Mouse (Mus musculus) erythroblast, adult 5-6 weeks (primary cell): ENCODE results near the gene Gm21103. TPM values are rescaled to one million over a fixed set of nuclear protein-coding genes. Genes with fewer than 3 reads are reported as not detected.
"Not testable (repeated sequence)": the region's sequence is repeated elsewhere in the genome, so short reads cannot be mapped to it uniquely, and the experiment has no call there.

ENCODE experiments used
- ATAC-seq: replicated peaks from 2 replicates; pipeline ENCODE4 v1.8.0; 2016; ENCODE audit warnings: moderate number of reproducible peaks, mild to moderate bottlenecking, moderate TSS enrichment, inconsistent platforms; ENCODE audit not compliant: poor library complexity, low FRiP score, severe bottlenecking
- total RNA-seq, 2 experiments: library from RNA; stranded (forward) in 1 of 2; stranded (reverse) in 1 of 2; fragments of 150-400 nt in 1 of 2; fragments of 200-764, 138-1000 nt in 1 of 2; gene quantifications; 2 replicates each; pipeline versions ENCODE4 v1.2.3 to v1.2.4; 2015 to 2017; ENCODE audit warnings: low replicate concordance in 2 of 2

Gm21103 gene
- total RNA-seq (2015; ENCODE audit: low replicate concordance) (not detected in 2 replicates), total RNA-seq (2017; ENCODE audit: low replicate concordance) (not detected in 2 replicates)

DNA sequence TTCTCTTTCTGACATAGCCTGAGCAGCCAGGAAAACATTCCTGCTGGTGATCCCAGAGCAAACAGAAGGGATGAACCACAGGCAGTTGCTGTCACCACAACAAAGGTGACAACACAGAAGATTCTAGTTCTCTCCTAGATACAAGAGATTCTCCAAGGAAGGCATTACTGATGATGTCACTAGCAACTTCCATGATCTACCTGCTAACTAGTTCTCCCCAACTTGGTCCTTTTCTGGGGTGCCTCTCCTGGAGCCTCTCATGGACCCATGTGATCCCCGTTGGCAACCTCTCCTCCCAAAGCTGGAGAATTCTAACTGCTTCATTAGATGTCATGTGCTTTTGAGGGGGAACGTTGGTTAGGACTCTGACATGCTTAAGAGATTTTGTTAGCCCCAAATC lies at the start of gene Gm21103:
TSS of gene Gm21103 (minus strand) at position 101 of the 400 bp plus-strand sequence.
- not testable (repeated sequence) for ATAC-seq

DNA sequence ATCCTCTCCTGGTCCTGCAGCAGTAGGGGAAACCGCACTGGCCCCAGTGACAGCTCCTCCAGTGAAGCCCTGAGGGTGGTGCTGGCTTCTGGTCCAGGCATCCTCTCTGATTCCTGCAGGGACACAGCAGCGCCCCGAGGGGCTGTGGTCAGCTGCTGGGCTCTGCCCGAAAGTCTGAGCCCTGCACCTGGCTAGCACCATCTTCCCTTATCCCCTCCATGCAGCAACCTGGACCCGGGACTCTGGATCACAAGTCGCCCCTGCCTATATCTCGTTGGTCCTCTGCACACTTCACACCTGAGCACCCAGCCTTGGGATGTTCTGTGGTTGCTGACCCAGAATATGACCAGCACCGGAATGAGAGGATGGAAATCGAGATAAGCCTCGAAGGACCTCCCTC lies 38.9 kb upstream of the Gm21103 start, which contains the start of gene Gm3618:
TSS of gene Gm3618 (minus strand) at position 101 of the 400 bp plus-strand sequence.
- ATAC-seq = not testable (repeated sequence)

DNA sequence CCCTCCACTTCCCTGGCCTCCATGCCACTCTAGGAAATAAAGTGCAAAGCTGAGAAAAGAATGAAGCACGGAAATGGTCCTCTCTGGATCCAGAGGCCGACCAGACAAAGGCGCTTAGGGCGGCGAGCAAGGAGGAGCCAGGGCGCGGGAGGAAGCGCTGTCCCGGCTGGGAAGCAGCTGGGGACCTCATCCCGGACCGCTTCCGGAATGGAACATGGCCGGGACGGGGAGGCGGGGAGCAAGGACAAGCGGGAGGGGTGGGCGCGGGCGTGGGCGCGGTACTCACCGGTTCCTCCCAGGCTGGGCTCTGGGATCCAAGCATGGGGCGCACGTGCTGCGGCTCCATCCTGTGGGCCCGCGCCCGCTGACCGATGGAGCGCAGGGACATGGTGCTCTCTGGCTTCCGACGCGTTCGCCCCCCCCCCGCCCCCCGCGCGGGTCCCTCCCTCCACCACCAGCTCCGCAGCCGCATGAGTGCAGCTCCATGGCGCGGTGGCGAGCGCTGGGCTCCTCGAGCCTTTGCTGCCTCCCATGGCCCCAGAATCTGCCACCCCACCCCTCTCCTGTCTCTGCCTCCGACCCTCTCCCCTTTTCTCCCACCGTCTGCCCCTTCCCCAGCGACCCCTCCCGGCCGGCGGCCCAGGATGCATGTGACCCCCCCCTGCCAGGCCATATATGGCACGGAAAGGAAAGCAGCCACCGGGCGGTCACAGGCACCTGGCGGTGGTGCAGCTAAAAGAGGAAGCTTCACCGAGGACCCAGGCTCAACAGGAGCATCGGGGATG lies 17.5 kb downstream of the Gm21103 start, which contains the start of gene Gm3411:
TSS of gene Gm3411 (minus strand) at position 320 of the 785 bp plus-strand sequence.
- ATAC-seq = not testable (repeated sequence)

Other genes with a start within 250 kb of the Gm21103 start
- not detected in 2 replicates for gene Gm6337, start 246.6 kb downstream of the Gm21103 start, total RNA-seq (2015; ENCODE audit: low replicate concordance)
- not detected in 2 replicates for gene Gm6337, start 246.6 kb downstream of the Gm21103 start, total RNA-seq (2017; ENCODE audit: low replicate concordance)
- not detected in 2 replicates for gene Gm8206, start 210.9 kb downstream of the Gm21103 start, total RNA-seq (2015; ENCODE audit: low replicate concordance)
- gene Gm8206, start 210.9 kb downstream of the Gm21103 start, total RNA-seq (2017; ENCODE audit: low replicate concordance) = not detected in 2 replicates
- gene Gm3468, start 196.2 kb downstream of the Gm21103 start, total RNA-seq (2015; ENCODE audit: low replicate concordance) = not detected in 2 replicates
- gene Gm3468, start 196.2 kb downstream of the Gm21103 start, total RNA-seq (2017; ENCODE audit: low replicate concordance) = not detected in 2 replicates
- gene Gm3476, start 179.0 kb downstream of the Gm21103 start, total RNA-seq (2015; ENCODE audit: low replicate concordance) = not detected in 2 replicates
- 0.60 TPM in 1 of 2 replicates, not detected in the other for gene Gm3476, start 179.0 kb downstream of the Gm21103 start, total RNA-seq (2017; ENCODE audit: low replicate concordance)
- not detected in 2 replicates for gene Gm21560, start 85.6 kb downstream of the Gm21103 start, total RNA-seq (2015; ENCODE audit: low replicate concordance)
- gene Gm21560, start 85.6 kb downstream of the Gm21103 start, total RNA-seq (2017; ENCODE audit: low replicate concordance) = not detected in 2 replicates
- not detected in 2 replicates for gene Gm3411, start 17.6 kb downstream of the Gm21103 start, total RNA-seq (2015; ENCODE audit: low replicate concordance)
- gene Gm3411, start 17.6 kb downstream of the Gm21103 start, total RNA-seq (2017; ENCODE audit: low replicate concordance) = not detected in 2 replicates
- gene Gm3618, start 38.8 kb upstream of the Gm21103 start, total RNA-seq (2015; ENCODE audit: low replicate concordance) = not detected in 2 replicates
- not detected in 2 replicates for gene Gm3618, start 38.8 kb upstream of the Gm21103 start, total RNA-seq (2017; ENCODE audit: low replicate concordance)
- not detected in 2 replicates for gene Gm16440, start 85.5 kb upstream of the Gm21103 start, total RNA-seq (2015; ENCODE audit: low replicate concordance)
- not detected in 2 replicates for gene Gm16440, start 85.5 kb upstream of the Gm21103 start, total RNA-seq (2017; ENCODE audit: low replicate concordance)
- not detected in 2 replicates for gene Gm3591, start 107.6 kb upstream of the Gm21103 start, total RNA-seq (2015; ENCODE audit: low replicate concordance)
- not detected in 2 replicates for gene Gm3591, start 107.6 kb upstream of the Gm21103 start, total RNA-seq (2017; ENCODE audit: low replicate concordance)
- not detected in 2 replicates for gene Gm3594, start 139.8 kb upstream of the Gm21103 start, total RNA-seq (2015; ENCODE audit: low replicate concordance)
- not detected in 2 replicates for gene Gm3594, start 139.8 kb upstream of the Gm21103 start, total RNA-seq (2017; ENCODE audit: low replicate concordance)
- gene Gm8356, start 232.4 kb upstream of the Gm21103 start, total RNA-seq (2015; ENCODE audit: low replicate concordance) = not detected in 2 replicates
- gene Gm8356, start 232.4 kb upstream of the Gm21103 start, total RNA-seq (2017; ENCODE audit: low replicate concordance) = not detected in 2 replicates